Mouse (Mus musculus) thymus, adult 18-20 months (tissue): Measurements from ENCODE around the gene Tagln.

Experiments
- DNase-seq, 2 experiments: peaks; one replicate each; pipeline ENCODE4 v3.0.0; 2022; ENCODE audit warnings: mixed read lengths in 2 of 2

The Tagln gene

GRCm38 (mm10) chr9:45945721-45946120, 9.9 kb upstream of the Tagln start:
- peak in 1 of 2 experiments; percentile 55 for DNase-seq

GRCm38 (mm10) chr9:45944506-45945400, 8.9 kb upstream of the Tagln start:
- DNase-seq = peak; percentile 70 to 85

- no peak for DNase-seq
Observed at GRCm38 (mm10) chr9:45943628-45944505, 8.0 kb upstream of the Tagln start.

- no peak for DNase-seq
Observed at GRCm38 (mm10) chr9:45942916-45943315, 7.1 kb upstream of the Tagln start.

GRCm38 (mm10) chr9:45942464-45942863, 6.6 kb upstream of the Tagln start:
- DNase-seq = no peak

- no peak for DNase-seq
Observed at GRCm38 (mm10) chr9:45941329-45941888, 5.6 kb upstream of the Tagln start.

GRCm38 (mm10) chr9:45939794-45940193, 3.9 kb upstream of the Tagln start:
- no peak for DNase-seq

- no peak for DNase-seq
Observed at GRCm38 (mm10) chr9:45938952-45939637, 3.2 kb upstream of the Tagln start.

GRCm38 (mm10) chr9:45938088-45938487, 2.2 kb upstream of the Tagln start:
- DNase-seq = no peak

GRCm38 (mm10) chr9:45936883-45937282, 1.0 kb upstream of the Tagln start:
- DNase-seq = no peak

GRCm38 (mm10) chr9:45932571-45933415, 3.1 kb downstream of the Tagln start:
- no peak for DNase-seq

GRCm38 (mm10) chr9:45931958-45932357, 3.9 kb downstream of the Tagln start:
- DNase-seq = no peak

GRCm38 (mm10) chr9:45929285-45929684, 6.6 kb downstream of the Tagln start:
- DNase-seq = no peak

- no peak for DNase-seq
Observed at GRCm38 (mm10) chr9:45919895-45920294, 16.0 kb downstream of the Tagln start.

- no peak for DNase-seq
Observed at GRCm38 (mm10) chr9:45917041-45917934, 18.6 kb downstream of the Tagln start.

GRCm38 (mm10) chr9:45915659-45916058, 20.2 kb downstream of the Tagln start:
- no peak for DNase-seq

- DNase-seq = no peak
Observed at GRCm38 (mm10) chr9:45911673-45912072, 24.2 kb downstream of the Tagln start.

GRCm38 (mm10) chr9:45910995-45911394, 24.9 kb downstream of the Tagln start:
- no peak for DNase-seq

- no peak for DNase-seq
Observed at GRCm38 (mm10) chr9:45907078-45907428, 28.8 kb downstream of the Tagln start.

- DNase-seq = peak; percentile 83 to 84
Observed at GRCm38 (mm10) chr9:45906355-45907077, 29.3 kb downstream of the Tagln start, which contains the start of the genes Pcsk7 and Rnf214. Gene Pcsk7 (plus strand): TSS chr9:45906497. Gene Rnf214 (minus strand): TSS chr9:45906911.
